Mouse (Mus musculus): ENCODE data around the gene Ak9. TPM values are rescaled to one million over a fixed set of nuclear protein-coding genes. Genes with fewer than 3 reads are reported as not detected.

Gene Ak9
- polyA plus RNA-seq, 1 experiment = 0.25 TPM

GRCm38 (mm10) chr10:41420496-41421200, 116.9 kb downstream of the Ak9 start:
- no peak for TF ChIP-seq CTCF (IDR thresholded peaks at IDR 0.05; ENCODE audit: borderline replicate concordance, extremely low read depth, insufficient read depth, insufficient read length)
- no peak for TF ChIP-seq POLR2A (IDR thresholded peaks at IDR 0.05; ENCODE audit: borderline replicate concordance, extremely low read depth, insufficient read depth, insufficient read length, poor library complexity, severe bottlenecking)
- no peak for DNase-seq (ENCODE audit: low read depth)

GRCm38 (mm10) chr10:41423681-41424080, 119.9 kb downstream of the Ak9 start:
- peak; percentile 5 for DNase-seq (ENCODE audit: low read depth)
- TF ChIP-seq CTCF (IDR thresholded peaks at IDR 0.05; ENCODE audit: borderline replicate concordance, extremely low read depth, insufficient read depth, insufficient read length) (no peak), POLR2A (IDR thresholded peaks at IDR 0.05; ENCODE audit: borderline replicate concordance, extremely low read depth, insufficient read depth, insufficient read length, poor library complexity, severe bottlenecking) (no peak)

- DNase-seq (ENCODE audit: low read depth) = no peak
- TF ChIP-seq CTCF (IDR thresholded peaks at IDR 0.05; ENCODE audit: borderline replicate concordance, extremely low read depth, insufficient read depth, insufficient read length) (no peak), POLR2A (IDR thresholded peaks at IDR 0.05; ENCODE audit: borderline replicate concordance, extremely low read depth, insufficient read depth, insufficient read length, poor library complexity, severe bottlenecking) (no peak)
These were observed 122.6 kb downstream of the Ak9 start for GRCm38 (mm10) chr10:41426368-41426767.

- peak; percentile 47 for DNase-seq (ENCODE audit: low read depth)
- TF ChIP-seq POLR2A (IDR thresholded peaks at IDR 0.05; ENCODE audit: borderline replicate concordance, extremely low read depth, insufficient read depth, insufficient read length, poor library complexity, severe bottlenecking) = no peak
- TF ChIP-seq CTCF (IDR thresholded peaks at IDR 0.05; ENCODE audit: borderline replicate concordance, extremely low read depth, insufficient read depth, insufficient read length) = peak; percentile 23; the same call in 1 of the 2 replicates
These were observed 130.8 kb downstream of the Ak9 start for GRCm38 (mm10) chr10:41434624-41435023.

GRCm38 (mm10) chr10:41435141-41435540, 131.4 kb downstream of the Ak9 start:
- no peak for DNase-seq (ENCODE audit: low read depth)

GRCm38 (mm10) chr10:41448216-41448615, 144.4 kb downstream of the Ak9 start:
- no peak for DNase-seq (ENCODE audit: low read depth)
- no peak for TF ChIP-seq POLR2A (IDR thresholded peaks at IDR 0.05; ENCODE audit: borderline replicate concordance, extremely low read depth, insufficient read depth, insufficient read length, poor library complexity, severe bottlenecking)
- TF ChIP-seq CTCF (IDR thresholded peaks at IDR 0.05; ENCODE audit: borderline replicate concordance, extremely low read depth, insufficient read depth, insufficient read length) = no peak

More at GRCm38 (mm10) chr10:41435141-41435540, 131.4 kb downstream of the Ak9 start:
- TF ChIP-seq CTCF (IDR thresholded peaks at IDR 0.05; ENCODE audit: borderline replicate concordance, extremely low read depth, insufficient read depth, insufficient read length) (no peak), POLR2A (IDR thresholded peaks at IDR 0.05; ENCODE audit: borderline replicate concordance, extremely low read depth, insufficient read depth, insufficient read length, poor library complexity, severe bottlenecking) (no peak)

- peak; percentile 60 for DNase-seq (ENCODE audit: low read depth)
- TF ChIP-seq POLR2A (IDR thresholded peaks at IDR 0.05; ENCODE audit: borderline replicate concordance, extremely low read depth, insufficient read depth, insufficient read length, poor library complexity, severe bottlenecking) = no peak
- TF ChIP-seq CTCF (IDR thresholded peaks at IDR 0.05; ENCODE audit: borderline replicate concordance, extremely low read depth, insufficient read depth, insufficient read length) = no peak
These were observed 145.9 kb downstream of the Ak9 start for GRCm38 (mm10) chr10:41449684-41450083.

- DNase-seq (ENCODE audit: low read depth) = peak; percentile 98
- no peak for TF ChIP-seq CTCF (IDR thresholded peaks at IDR 0.05; ENCODE audit: borderline replicate concordance, extremely low read depth, insufficient read depth, insufficient read length)
- peak; percentile 71 for TF ChIP-seq POLR2A (IDR thresholded peaks at IDR 0.05; ENCODE audit: borderline replicate concordance, extremely low read depth, insufficient read depth, insufficient read length, poor library complexity, severe bottlenecking)
These were observed 146.4 kb downstream of the Ak9 start, which contains the start of gene Zbtb24 for GRCm38 (mm10) chr10:41450137-41450670. TSS of gene Zbtb24 (plus strand) at chr10:41450383.

- DNase-seq (ENCODE audit: low read depth) = no peak
- TF ChIP-seq POLR2A (IDR thresholded peaks at IDR 0.05; ENCODE audit: borderline replicate concordance, extremely low read depth, insufficient read depth, insufficient read length, poor library complexity, severe bottlenecking) (no peak), CTCF (IDR thresholded peaks at IDR 0.05; ENCODE audit: borderline replicate concordance, extremely low read depth, insufficient read depth, insufficient read length) (no peak)
These were observed 147.2 kb downstream of the Ak9 start for GRCm38 (mm10) chr10:41450780-41451522.

- no peak for TF ChIP-seq CTCF (IDR thresholded peaks at IDR 0.05; ENCODE audit: borderline replicate concordance, extremely low read depth, insufficient read depth, insufficient read length)
- no peak for TF ChIP-seq POLR2A (IDR thresholded peaks at IDR 0.05; ENCODE audit: borderline replicate concordance, extremely low read depth, insufficient read depth, insufficient read length, poor library complexity, severe bottlenecking)
- no peak for DNase-seq (ENCODE audit: low read depth)
These were observed 147.9 kb downstream of the Ak9 start for GRCm38 (mm10) chr10:41451656-41452055.

GRCm38 (mm10) chr10:41452791-41453190, 149.0 kb downstream of the Ak9 start:
- TF ChIP-seq POLR2A (IDR thresholded peaks at IDR 0.05; ENCODE audit: borderline replicate concordance, extremely low read depth, insufficient read depth, insufficient read length, poor library complexity, severe bottlenecking) = no peak
- no peak for TF ChIP-seq CTCF (IDR thresholded peaks at IDR 0.05; ENCODE audit: borderline replicate concordance, extremely low read depth, insufficient read depth, insufficient read length)
- no peak for DNase-seq (ENCODE audit: low read depth)
